Comparison of ENCODE assay signal across 8 mouse cellular contexts in genomic region chr4:106798908-106799546, GRCm38 (mm10). TPM values are rescaled to one million over a fixed set of nuclear protein-coding genes. Genes with fewer than 3 reads are reported as not detected.
A peak's percentile ranks its signal among the peaks of the same experiment; 100 is the strongest.
DNase-seq lines count a peak whose midpoint lies in the region; ATAC-seq and TF ChIP-seq lines count a peak whose summit lies in the region.

No protein-coding gene starts in this region.

- H3K36me3 ChIP-seq in forebrain, embryonic 10.5 days (replicated peaks), result no peaks in the 10 kb centered on the region
- no peaks in the 10 kb centered on the region for H3K36me3 ChIP-seq in forebrain, embryonic 13.5 days (ENCODE audit: poor library complexity, severe bottlenecking)
- H3K36me3 ChIP-seq in neural tube, embryonic 12.5 days, result no peaks in the 10 kb centered on the region
- no peaks in the 10 kb centered on the region for H3K36me3 ChIP-seq in testis, adult 2 months (ENCODE audit: control insufficient read depth, insufficient read depth, low read length)

- H3K4me1 ChIP-seq in forebrain, embryonic 10.5 days, result peaks cover 23% of the 10 kb centered on the region
- H3K4me1 ChIP-seq in forebrain, embryonic 13.5 days, result peaks cover 7% of the 10 kb centered on the region
- H3K4me1 ChIP-seq in neural tube, embryonic 12.5 days, result peaks cover 15% of the 10 kb centered on the region
- H3K4me1 ChIP-seq in testis, adult 2 months (ENCODE audit: control insufficient read depth, insufficient read depth, low read length), result peaks cover 22% of the 10 kb centered on the region

- no peak for TF ChIP-seq POLR2A in testis, adult 2 months (IDR thresholded peaks at IDR 0.05; ENCODE audit: control insufficient read depth, low read depth, low read length)

- no peak overlapping the region; the same call in 1 of the 2 replicates for H3K4me3 ChIP-seq in forebrain, embryonic 10.5 days
- H3K4me3 ChIP-seq in forebrain, embryonic 13.5 days, result no peak overlapping the region
- H3K4me3 ChIP-seq in neural tube, embryonic 12.5 days, result no peak overlapping the region
- no peak overlapping the region for H3K4me3 ChIP-seq in testis, adult 2 months (ENCODE audit: control insufficient read depth, low read depth, low read length)

- no peak for ATAC-seq in forebrain, embryonic 13.5 days
- ATAC-seq in neural tube, embryonic 12.5 days (ENCODE audit: low FRiP score, low read depth), result no peak

- 77% methylated on average over 10 of the region's 10 CpGs for WGBS in forebrain, embryonic 10.5 days
- WGBS in forebrain, embryonic 13.5 days, result 77% methylated on average over 10 of the region's 10 CpGs
- WGBS in neural tube, embryonic 12.5 days, result 42% methylated on average over 10 of the region's 10 CpGs

- H3K9ac ChIP-seq in forebrain, embryonic 13.5 days, result no peak overlapping the region
- H3K9ac ChIP-seq in neural tube, embryonic 12.5 days, result no peak overlapping the region

- no peaks in the 10 kb centered on the region for H3K9me3 ChIP-seq in forebrain, embryonic 10.5 days
- no peaks in the 10 kb centered on the region for H3K9me3 ChIP-seq in forebrain, embryonic 13.5 days (replicated peaks)
- H3K9me3 ChIP-seq in neural tube, embryonic 12.5 days, result no peaks in the 10 kb centered on the region

- peak overlapping the region; percentile 65 for H3K27ac ChIP-seq in forebrain, embryonic 10.5 days
- no peak overlapping the region for H3K27ac ChIP-seq in forebrain, embryonic 13.5 days
- no peak overlapping the region for H3K27ac ChIP-seq in neural tube, embryonic 12.5 days
- H3K27ac ChIP-seq in testis, adult 2 months (ENCODE audit: control insufficient read depth, insufficient read depth, low read depth, low read length), result 0 out of 2 replicates have a peak overlapping the region, but pooled peaks have one; percentile 15

- H3K27me3 ChIP-seq in forebrain, embryonic 10.5 days (ENCODE audit: poor library complexity, severe bottlenecking), result peaks cover 26% of the 10 kb centered on the region
- peaks cover 25% of the 10 kb centered on the region for H3K27me3 ChIP-seq in forebrain, embryonic 13.5 days
- peaks cover 4% of the 10 kb centered on the region for H3K27me3 ChIP-seq in neural tube, embryonic 12.5 days (replicated peaks)
- H3K27me3 ChIP-seq in testis, adult 2 months (ENCODE audit: control insufficient read depth, insufficient read depth, low read length), result no peaks in the 10 kb centered on the region

- H3K4me2 ChIP-seq in forebrain, embryonic 13.5 days, result no peak overlapping the region
- H3K4me2 ChIP-seq in neural tube, embryonic 12.5 days (replicated peaks), result peak overlapping the region; percentile 49

- DNase-seq in forebrain, embryonic 10.5 days (ENCODE audit: extremely low spot score, low spot score), result no peak
- DNase-seq in neural tube, embryonic 10.5 days (ENCODE audit: extremely low spot score, low spot score), result no peak
- peak; percentile 29 to 88 for DNase-seq in kidney, postnatal 25 days
- no peak for DNase-seq in thymus, postnatal 36 days
- DNase-seq in frontal cortex, postnatal 25 days (ENCODE audit: low spot score in 2 of 2), result no peak

- TF ChIP-seq CTCF in testis, adult 2 months (IDR thresholded peaks at IDR 0.05; ENCODE audit: control insufficient read depth, insufficient read depth, insufficient replicate concordance, low read depth, low read length), result no peak

RNA-seq across cellular contexts. Expression of gene Acot11, which starts 5.8 kb away (rescaled TPM):
- 1.9 and 2.1 TPM in 2 replicates for polyA plus RNA-seq in forebrain, embryonic 10.5 days (2016; fragmentation: Nextera tagmentation; extraction: Ambion mirVana)
- 0.63 and 0.94 TPM in 2 replicates for polyA plus RNA-seq in forebrain, embryonic 13.5 days (2015; fragmentation: Nextera tagmentation; extraction: Ambion mirVana)
- polyA plus RNA-seq in neural tube, embryonic 12.5 days (2016; fragmentation: Nextera tagmentation; extraction: Ambion mirVana), result 1.5 TPM in 2 replicates
- polyA plus RNA-seq in testis, adult 2 months (2012; rRNA removed), result 0.93 and 1.0 TPM in 2 replicates

Comparison
In these comparisons a context has a peak if more than half of its experiments do, and no peak if none do; other contexts are left out.
1. H3K27ac ChIP-seq: peak in forebrain, embryonic 10.5 days (single experiment) and testis, adult 2 months (single experiment); none in forebrain, embryonic 13.5 days (single experiment) and neural tube, embryonic 12.5 days (single experiment).
2. DNase-seq: peak in kidney, postnatal 25 days (2 of 2); none in forebrain, embryonic 10.5 days (single experiment), neural tube, embryonic 10.5 days (single experiment), thymus, postnatal 36 days (0 of 2) and frontal cortex, postnatal 25 days (0 of 2).